Mouse (Mus musculus): ENCODE data around the gene Ap3s2. TPM values are rescaled to one million over a fixed set of nuclear protein-coding genes. Genes with fewer than 3 reads are reported as not detected.

Gene Ap3s2
- polyA plus RNA-seq, 1 experiment: 14.3 TPM

GRCm38 (mm10) chr7:79847456-79848451 lies 72.7 kb downstream of the Ap3s2 start:
- no peak for TF ChIP-seq MYOD1 (IDR thresholded peaks at IDR 0.05; ENCODE audit: control insufficient read depth, insufficient read length, low read depth)
- no peak for TF ChIP-seq CTCF (IDR thresholded peaks at IDR 0.05; ENCODE audit: control insufficient read depth, insufficient read depth, insufficient read length)
- TF ChIP-seq USF1 (IDR thresholded peaks at IDR 0.05; ENCODE audit: low read depth): no peak
- TF ChIP-seq MYOG (IDR thresholded peaks at IDR 0.05; ENCODE audit: control insufficient read depth, extremely low read depth, insufficient read length): no peak
- no peak for TF ChIP-seq CEBPB (IDR thresholded peaks at IDR 0.05; ENCODE audit: low read depth)
- no peak for TF ChIP-seq FOSL1 (IDR thresholded peaks at IDR 0.05; ENCODE audit: insufficient read depth, low read length, poor library complexity, severe bottlenecking)
- TF ChIP-seq MAX (IDR thresholded peaks at IDR 0.05): no peak
- H3K79me2 ChIP-seq (ENCODE audit: control insufficient read depth, insufficient read depth): peaks cover 34% of the 10 kb centered on the region
- peaks cover 19% of the 10 kb centered on the region for H3K79me3 ChIP-seq (ENCODE audit: low read depth)
- H3K27me3 ChIP-seq (ENCODE audit: control insufficient read depth, insufficient read depth, insufficient read length): no peaks in the 10 kb centered on the region
- H3K36me3 ChIP-seq (ENCODE audit: control insufficient read depth, insufficient read depth): no peaks in the 10 kb centered on the region
- peak overlapping the region; percentile 47 for H3ac ChIP-seq (ENCODE audit: control insufficient read depth, insufficient read length, low read depth)
- H3K4me3 ChIP-seq (ENCODE audit: insufficient read depth, poor library complexity, severe bottlenecking): peak overlapping the region; percentile 43

- Histone ChIP-seq H3K79me2 (ENCODE audit: control insufficient read depth, insufficient read depth) (peaks cover 34% of the 10 kb centered on the region), H3K27me3 (ENCODE audit: control insufficient read depth, insufficient read depth, insufficient read length) (no peaks in the 10 kb centered on the region), H3K4me3 (ENCODE audit: insufficient read depth, poor library complexity, severe bottlenecking) (no peak overlapping the region), H3ac (ENCODE audit: control insufficient read depth, insufficient read length, low read depth) (no peak overlapping the region), H3K79me3 (ENCODE audit: low read depth) (peaks cover 19% of the 10 kb centered on the region), H3K36me3 (ENCODE audit: control insufficient read depth, insufficient read depth) (peaks cover 6% of the 10 kb centered on the region)
- no peak for TF ChIP-seq MAX (IDR thresholded peaks at IDR 0.05)
- TF ChIP-seq FOSL1 (IDR thresholded peaks at IDR 0.05; ENCODE audit: insufficient read depth, low read length, poor library complexity, severe bottlenecking): no peak
Observed at GRCm38 (mm10) chr7:79846342-79846741, 74.1 kb downstream of the Ap3s2 start.

- Histone ChIP-seq H3K27me3 (ENCODE audit: control insufficient read depth, insufficient read depth, insufficient read length) (no peaks in the 10 kb centered on the region), H3ac (ENCODE audit: control insufficient read depth, insufficient read length, low read depth) (no peak overlapping the region), H3K4me3 (ENCODE audit: insufficient read depth, poor library complexity, severe bottlenecking) (no peak overlapping the region), H3K36me3 (ENCODE audit: control insufficient read depth, insufficient read depth) (peaks cover 13% of the 10 kb centered on the region), H3K79me2 (ENCODE audit: control insufficient read depth, insufficient read depth) (peaks cover 34% of the 10 kb centered on the region), H3K79me3 (ENCODE audit: low read depth) (peaks cover 19% of the 10 kb centered on the region)
- TF ChIP-seq USF1 (IDR thresholded peaks at IDR 0.05; ENCODE audit: low read depth) (no peak), MYOG (IDR thresholded peaks at IDR 0.05; ENCODE audit: control insufficient read depth, extremely low read depth, insufficient read length) (no peak), CEBPB (IDR thresholded peaks at IDR 0.05; ENCODE audit: low read depth) (no peak), MYOD1 (IDR thresholded peaks at IDR 0.05; ENCODE audit: control insufficient read depth, insufficient read length, low read depth) (no peak), CTCF (IDR thresholded peaks at IDR 0.05; ENCODE audit: control insufficient read depth, insufficient read depth, insufficient read length) (no peak), MAX (IDR thresholded peaks at IDR 0.05) (no peak), FOSL1 (IDR thresholded peaks at IDR 0.05; ENCODE audit: insufficient read depth, low read length, poor library complexity, severe bottlenecking) (no peak)
Observed at GRCm38 (mm10) chr7:79844090-79844802, 76.2 kb downstream of the Ap3s2 start.

GRCm38 (mm10) chr7:79842163-79842562 lies 78.3 kb downstream of the Ap3s2 start:
- Histone ChIP-seq H3ac (ENCODE audit: control insufficient read depth, insufficient read length, low read depth) (no peak overlapping the region), H3K79me2 (ENCODE audit: control insufficient read depth, insufficient read depth) (peaks cover 30% of the 10 kb centered on the region), H3K36me3 (ENCODE audit: control insufficient read depth, insufficient read depth) (peaks cover 13% of the 10 kb centered on the region), H3K4me3 (ENCODE audit: insufficient read depth, poor library complexity, severe bottlenecking) (no peak overlapping the region), H3K79me3 (ENCODE audit: low read depth) (peaks cover 16% of the 10 kb centered on the region), H3K27me3 (ENCODE audit: control insufficient read depth, insufficient read depth, insufficient read length) (no peaks in the 10 kb centered on the region)
- TF ChIP-seq MYOG (IDR thresholded peaks at IDR 0.05; ENCODE audit: control insufficient read depth, extremely low read depth, insufficient read length) (no peak), USF1 (IDR thresholded peaks at IDR 0.05; ENCODE audit: low read depth) (no peak), CTCF (IDR thresholded peaks at IDR 0.05; ENCODE audit: control insufficient read depth, insufficient read depth, insufficient read length) (no peak), MYOD1 (IDR thresholded peaks at IDR 0.05; ENCODE audit: control insufficient read depth, insufficient read length, low read depth) (no peak), MAX (IDR thresholded peaks at IDR 0.05) (no peak), FOSL1 (IDR thresholded peaks at IDR 0.05; ENCODE audit: insufficient read depth, low read length, poor library complexity, severe bottlenecking) (no peak), CEBPB (IDR thresholded peaks at IDR 0.05; ENCODE audit: low read depth) (no peak)

GRCm38 (mm10) chr7:79837247-79837646 lies 83.2 kb downstream of the Ap3s2 start:
- TF ChIP-seq USF1 (IDR thresholded peaks at IDR 0.05; ENCODE audit: low read depth) (no peak), CTCF (IDR thresholded peaks at IDR 0.05; ENCODE audit: control insufficient read depth, insufficient read depth, insufficient read length) (no peak), MYOG (IDR thresholded peaks at IDR 0.05; ENCODE audit: control insufficient read depth, extremely low read depth, insufficient read length) (no peak), MAX (IDR thresholded peaks at IDR 0.05) (no peak), CEBPB (IDR thresholded peaks at IDR 0.05; ENCODE audit: low read depth) (no peak)
- Histone ChIP-seq H3K79me3 (ENCODE audit: low read depth) (no peaks in the 10 kb centered on the region), H3ac (ENCODE audit: control insufficient read depth, insufficient read length, low read depth) (no peak overlapping the region), H3K79me2 (ENCODE audit: control insufficient read depth, insufficient read depth) (no peaks in the 10 kb centered on the region), H3K27me3 (ENCODE audit: control insufficient read depth, insufficient read depth, insufficient read length) (no peaks in the 10 kb centered on the region), H3K36me3 (ENCODE audit: control insufficient read depth, insufficient read depth) (peaks cover 21% of the 10 kb centered on the region), H3K4me3 (ENCODE audit: insufficient read depth, poor library complexity, severe bottlenecking) (no peak overlapping the region)
